13 mouse cellular contexts compared by ENCODE assay signal in the genomic region with DNA sequence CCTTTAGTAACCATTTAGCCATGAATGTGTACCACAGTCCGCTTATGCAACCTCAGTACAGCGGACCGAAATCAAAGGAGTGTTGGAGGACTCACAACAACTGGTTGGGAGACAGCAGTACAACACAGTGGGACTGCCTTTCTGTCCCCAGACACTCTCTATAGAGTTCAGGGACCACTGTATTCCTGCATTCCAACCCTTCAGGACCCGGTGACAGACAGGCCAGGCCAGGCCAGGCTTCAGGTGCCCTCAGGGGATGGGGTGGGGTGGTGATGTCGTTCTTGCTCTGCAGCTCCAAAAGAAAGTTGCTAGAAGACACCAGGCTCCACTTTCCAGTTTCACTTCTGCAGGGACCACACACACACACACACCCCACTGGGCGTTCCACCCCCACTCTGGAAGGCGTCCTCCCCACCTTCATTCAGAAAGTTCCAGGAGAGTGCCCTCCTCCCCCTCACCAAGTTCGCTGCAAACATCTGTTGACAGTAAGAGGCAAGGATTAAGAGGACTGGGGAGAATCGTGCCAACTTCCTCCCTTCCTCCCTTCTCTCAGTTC. TPM values are rescaled to one million over a fixed set of nuclear protein-coding genes. Genes with fewer than 3 reads are reported as not detected.
DNase-seq lines count a peak whose midpoint lies in the region; ATAC-seq and TF ChIP-seq lines count a peak whose summit lies in the region.
"Had no signal": no experiment of that assay in that cellular context is flagged by ENCODE, and none has a peak within 500 bp of the region (broad histone marks: within the 10 kb centered on the region; RNA-seq: fewer than 3 reads in every experiment).

No protein-coding gene starts in this region.

- in situ Hi-C loops in ES-E14 (cut with MboI; ENCODE audit: low sequenced_read_pairs in 2 of 2, unreplicated experiment in 2 of 2), result no loop called here

- no peaks in the 10 kb centered on the region for H3K9me3 ChIP-seq in hindbrain, embryonic 10.5 days
- no peaks in the 10 kb centered on the region for H3K9me3 ChIP-seq in hindbrain, embryonic 13.5 days
- H3K9me3 ChIP-seq in ES-E14 (ENCODE audit: control insufficient read depth, insufficient read depth, low read depth, low read length), result no peaks in the 10 kb centered on the region
- no peaks in the 10 kb centered on the region for H3K9me3 ChIP-seq in limb, embryonic 10.5 days (replicated peaks)
- H3K9me3 ChIP-seq: forebrain, embryonic 15.5 days had no signal

- no peak overlapping the region; the same call in 1 of the 2 replicates for H3K4me3 ChIP-seq in hindbrain, embryonic 10.5 days
- no peak overlapping the region for H3K4me3 ChIP-seq in hindbrain, embryonic 13.5 days
- H3K4me3 ChIP-seq in ES-E14 (ENCODE audit: insufficient read depth in 1 of 2, low read depth in 1 of 2, low read length in 2 of 2, poor library complexity in 1 of 2, severe bottlenecking in 1 of 2), result peak overlapping the region in 1 of 2 experiments; percentile 47; a peak in 2 of 4 replicates
- no peak overlapping the region; the same call in 1 of the 2 replicates for H3K4me3 ChIP-seq in limb, embryonic 10.5 days
- H3K4me3 ChIP-seq: forebrain, embryonic 15.5 days had no signal

- no peak overlapping the region for H3K4me2 ChIP-seq in hindbrain, embryonic 13.5 days
- H3K4me2 ChIP-seq: forebrain, embryonic 15.5 days had no signal

- no peaks in the 10 kb centered on the region for H3K27me3 ChIP-seq in hindbrain, embryonic 10.5 days (ENCODE audit: insufficient read depth, poor library complexity, severe bottlenecking)
- no peaks in the 10 kb centered on the region for H3K27me3 ChIP-seq in hindbrain, embryonic 13.5 days
- no peaks in the 10 kb centered on the region for H3K27me3 ChIP-seq in limb, embryonic 10.5 days (ENCODE audit: low read depth, poor library complexity, severe bottlenecking)
- H3K27me3 ChIP-seq: forebrain, embryonic 15.5 days had no signal

- no peak overlapping the region for H3K9ac ChIP-seq in hindbrain, embryonic 13.5 days
- peak overlapping the region; percentile 19; the same call in 1 of the 2 replicates for H3K9ac ChIP-seq in ES-E14 (ENCODE audit: insufficient read depth, low read depth, low read length, poor library complexity, severe bottlenecking)
- H3K9ac ChIP-seq: forebrain, embryonic 15.5 days had no signal

- H3K36me3 ChIP-seq in hindbrain, embryonic 10.5 days, result no peaks in the 10 kb centered on the region
- no peaks in the 10 kb centered on the region for H3K36me3 ChIP-seq in hindbrain, embryonic 13.5 days
- H3K36me3 ChIP-seq in ES-E14 (ENCODE audit: control insufficient read depth, insufficient read depth, low read length, poor library complexity, severe bottlenecking), result no peaks in the 10 kb centered on the region
- no peaks in the 10 kb centered on the region for H3K36me3 ChIP-seq in limb, embryonic 10.5 days
- H3K36me3 ChIP-seq: forebrain, embryonic 15.5 days had no signal

- peaks cover 13% of the 10 kb centered on the region for H3K4me1 ChIP-seq in hindbrain, embryonic 10.5 days (replicated peaks)
- no peaks in the 10 kb centered on the region; the same call in 1 of the 2 replicates for H3K4me1 ChIP-seq in hindbrain, embryonic 13.5 days (replicated peaks)
- peaks cover 6 to 9% of the 10 kb centered on the region in 2 experiments; a peak in 3 of 4 replicates for H3K4me1 ChIP-seq in ES-E14 (ENCODE audit: control insufficient read depth in 2 of 2, insufficient read depth in 2 of 2, low read length in 2 of 2, poor library complexity in 1 of 2)
- peaks cover 15% of the 10 kb centered on the region for H3K4me1 ChIP-seq in limb, embryonic 10.5 days
- H3K4me1 ChIP-seq: forebrain, embryonic 15.5 days had no signal

- no peak for ATAC-seq in hindbrain, embryonic 13.5 days (ENCODE audit: low FRiP score)
- ATAC-seq: forebrain, embryonic 15.5 days; hindbrain, embryonic 16.5 days had no signal

- peak overlapping the region; percentile 59; the same call in 1 of the 2 replicates for H3K27ac ChIP-seq in hindbrain, embryonic 10.5 days
- no peak overlapping the region for H3K27ac ChIP-seq in hindbrain, embryonic 13.5 days
- H3K27ac ChIP-seq in ES-E14 (ENCODE audit: insufficient read depth, low read depth, low read length, poor library complexity, severe bottlenecking), result peak overlapping the region; percentile 35; the same call in 1 of the 2 replicates
- peak overlapping the region; percentile 23; the same call in 1 of the 2 replicates for H3K27ac ChIP-seq in limb, embryonic 10.5 days
- H3K27ac ChIP-seq: forebrain, embryonic 15.5 days had no signal

- WGBS in hindbrain, embryonic 10.5 days, result 31% methylated on average over 9 of the region's 9 CpGs
- WGBS in hindbrain, embryonic 13.5 days, result 39% methylated on average over 9 of the region's 9 CpGs
- WGBS in limb, embryonic 10.5 days, result 39% methylated on average over 9 of the region's 9 CpGs

- DNase-seq in hindbrain, embryonic 10.5 days (ENCODE audit: low spot score), result no peak
- DNase-seq in A20 (ENCODE audit: low read depth, low spot score) (peak; percentile 33), ES-E14 (ENCODE audit: low read depth, low spot score) (no peak)
- DNase-seq in limb, embryonic 10.5 days (ENCODE audit: low spot score), result peak; percentile 36
- DNase-seq in thymus, postnatal 10 days (ENCODE audit: low spot score in 2 of 2), result no peak
- no peak for DNase-seq in spleen, postnatal 10 days (ENCODE audit: low spot score in 2 of 2)
- no peak for DNase-seq in thymus, postnatal 25 days
- DNase-seq: adrenal gland, postnatal 14 days; cerebellum, adult 2 months; lung, postnatal 36 days had no signal

TF ChIP-seq in ES-E14, 5 proteins besides CTCF, POLR2A, EP300 and RAD21:
- TF ChIP-seq MAFK (IDR thresholded peaks at IDR 0.05; ENCODE audit: insufficient read depth, low read depth, low read length), result no peak
- TF ChIP-seq CHD2 (IDR thresholded peaks at IDR 0.05; ENCODE audit: low read depth, low read length), result peak; percentile 41; the same call in 1 of the 2 replicates

RNA-seq across cellular contexts. Expression of a gene that starts 25.2 kb away (rescaled TPM):
- 238 and 321 TPM in 2 replicates for polyA plus RNA-seq in hindbrain, embryonic 10.5 days (2016; fragmentation: Nextera tagmentation; extraction: Ambion mirVana)
- polyA plus RNA-seq in hindbrain, embryonic 13.5 days (2015; fragmentation: Nextera tagmentation; extraction: Ambion mirVana), result 103 and 104 TPM in 2 replicates
- total RNA-seq in ES-E14 (2012; rRNA removed), result 193 and 205 TPM in 2 replicates
- polyA plus RNA-seq in limb, embryonic 10.5 days (2016; fragmentation: Nextera tagmentation; extraction: Ambion mirVana), result 270 and 301 TPM in 2 replicates

Comparison
In these comparisons a context has a peak if more than half of its experiments do, and no peak if none do; other contexts are left out.
1. DNase-seq: peak in A20 (single experiment) and limb, embryonic 10.5 days (single experiment); none in hindbrain, embryonic 10.5 days (single experiment), ES-E14 (single experiment), thymus, postnatal 10 days (0 of 2), spleen, postnatal 10 days (0 of 2) and thymus, postnatal 25 days (single experiment).